Mouse (Mus musculus) right cerebral cortex, postnatal 25 days (tissue): ENCODE measurements around the gene Gba2.

Experiments used
- DNase-seq: peaks from one replicate; pipeline ENCODE4 v3.0.0; 2022

Gene Gba2

GRCm38 (mm10) chr4:43580721-43581120, 2.0 kb upstream of the Gba2 start:
- DNase-seq: no peak

GRCm38 (mm10) chr4:43579731-43580130, 1.1 kb upstream of the Gba2 start:
- no peak for DNase-seq

GRCm38 (mm10) chr4:43579256-43579655, 583 bp upstream of the Gba2 start:
- no peak for DNase-seq

GRCm38 (mm10) chr4:43577237-43577881, 1.3 kb downstream of the Gba2 start:
- no peak for DNase-seq

- DNase-seq: no peak
These were observed 3.3 kb downstream of the Gba2 start for GRCm38 (mm10) chr4:43575356-43575755.

GRCm38 (mm10) chr4:43573561-43573960, 5.1 kb downstream of the Gba2 start:
- DNase-seq: no peak

- no peak for DNase-seq
These were observed 7.2 kb downstream of the Gba2 start for GRCm38 (mm10) chr4:43571395-43572045.

GRCm38 (mm10) chr4:43567140-43567539, 11.5 kb downstream of the Gba2 start:
- no peak for DNase-seq

- DNase-seq: no peak
These were observed 14.4 kb downstream of the Gba2 start for GRCm38 (mm10) chr4:43564231-43564630.

- DNase-seq: no peak
These were observed 15.1 kb downstream of the Gba2 start for GRCm38 (mm10) chr4:43563601-43563875.

GRCm38 (mm10) chr4:43562769-43563600, 15.7 kb downstream of the Gba2 start:
- no peak for DNase-seq

GRCm38 (mm10) chr4:43561997-43562768, 16.5 kb downstream of the Gba2 start, which contains the start of the genes Creb3 and Tln1:
Creb3 (plus strand) TSS chr4:43562332.
Tln1 (minus strand) TSS chr4:43562691.
- peak; percentile 94 for DNase-seq

GRCm38 (mm10) chr4:43561436-43561996, 17.2 kb downstream of the Gba2 start:
- DNase-seq: no peak

- no peak for DNase-seq
These were observed 17.7 kb downstream of the Gba2 start for GRCm38 (mm10) chr4:43560976-43561375.

- no peak for DNase-seq
These were observed 18.4 kb downstream of the Gba2 start for GRCm38 (mm10) chr4:43560243-43560611.

- no peak for DNase-seq
These were observed 19.0 kb downstream of the Gba2 start for GRCm38 (mm10) chr4:43559519-43560242.

- DNase-seq: no peak
These were observed 19.9 kb downstream of the Gba2 start for GRCm38 (mm10) chr4:43558631-43559356.

- DNase-seq: no peak
These were observed 20.5 kb downstream of the Gba2 start for GRCm38 (mm10) chr4:43558028-43558630.

GRCm38 (mm10) chr4:43555926-43556325, 22.7 kb downstream of the Gba2 start:
- no peak for DNase-seq

- DNase-seq: no peak
These were observed 24.8 kb downstream of the Gba2 start for GRCm38 (mm10) chr4:43553891-43554290.

- DNase-seq: peak; percentile 35
These were observed 26.2 kb downstream of the Gba2 start for GRCm38 (mm10) chr4:43552437-43552836.
